Mouse (Mus musculus) liver, embryonic 14.5 days (tissue): ENCODE data around the gene Cox4i2. TPM values are rescaled to one million over a fixed set of nuclear protein-coding genes. Genes with fewer than 3 reads are reported as not detected.

Experiments used
- ATAC-seq: fragments of 200-750 bp; cut with Nextera tagmentation; 2 replicates; pipeline ENCODE4 v1.8.0; 2017; ENCODE audit warnings: moderate number of reproducible peaks, mild to moderate bottlenecking, moderate library complexity; ENCODE audit not compliant: insufficient read depth
- DNase-seq, 3 experiments: peaks; one replicate each; pipeline ENCODE4 v3.0.0-alpha.2; 2012 to 2013; ENCODE audit warnings: low read depth in 3 of 3, low spot score in 3 of 3
- H3K27ac ChIP-seq: fragments of 300-500 bp; sonication (generic); 2 replicates; pipeline ENCODE4 v1.5.1; 2014; ENCODE audit warnings: moderate library complexity, mild to moderate bottlenecking, control low read depth, inconsistent platforms
- H3K27me3 ChIP-seq: fragments of 300-500 bp; sonication (generic); 2 replicates; pipeline ENCODE4 v1.6.1; 2014; ENCODE audit warnings: mild to moderate bottlenecking, low read length, moderate library complexity; ENCODE audit not compliant: control insufficient read depth, insufficient read depth
- H3K36me3 ChIP-seq: fragments of 300-500 bp; sonication (generic); replicated peaks from 2 replicates; pipeline ENCODE4 v1.6.1; 2014; ENCODE audit warnings: low read depth; ENCODE audit not compliant: control insufficient read depth, insufficient read depth
- H3K4me1 ChIP-seq, 2 experiments: fragments of 200-500 bp in 1 of 2; fragments of 300-500 bp in 1 of 2; sonication (generic) in 1 of 2; replicated peaks; 2 replicates each; pipeline ENCODE4 v1.6.1; 2012 to 2014; ENCODE audit warnings: antibody characterized with exemption in 1 of 2, inconsistent platforms in 1 of 2, low read length in 1 of 2; ENCODE audit not compliant: control insufficient read depth in 2 of 2, insufficient read depth in 2 of 2
- H3K4me2 ChIP-seq: fragments of 300-500 bp; sonication (generic); 2 replicates; pipeline ENCODE4 v1.6.1; 2014; ENCODE audit warnings: low read depth, mild to moderate bottlenecking, control low read depth, moderate library complexity
- H3K4me3 ChIP-seq, 2 experiments: fragments of 200-500 bp in 1 of 2; fragments of 300-500 bp in 1 of 2; sonication (generic) in 1 of 2; 2 replicates each; pipeline ENCODE4 v1.5.1; 2012 to 2014; ENCODE audit warnings: low read depth in 2 of 2, low read length in 2 of 2, mild to moderate bottlenecking in 2 of 2, control low read depth in 1 of 2, inconsistent platforms in 1 of 2, moderate library complexity in 1 of 2; ENCODE audit not compliant: insufficient read depth in 1 of 2
- H3K9ac ChIP-seq: fragments of 300-500 bp; sonication (generic); replicated peaks from 2 replicates; pipeline ENCODE4 v1.6.1; 2014; ENCODE audit warnings: mild to moderate bottlenecking, control low read depth, moderate library complexity
- H3K9me3 ChIP-seq: fragments of 300-500 bp; sonication (generic); 2 replicates; pipeline ENCODE4 v1.6.1; 2016; ENCODE audit warnings: low read length, mixed read lengths; ENCODE audit not compliant: control insufficient read depth
- CTCF ChIP-seq: IDR thresholded peaks from 2 replicates; pipeline ENCODE4 v1.5.1; 2016; ENCODE audit warnings: antibody characterized with exemption, low read depth, control low read depth
- EP300 ChIP-seq: IDR thresholded peaks from 2 replicates; pipeline ENCODE4 v1.6.1; 2016; ENCODE audit warnings: antibody characterized with exemption, low read depth
- whole genome bisulfite sequencing: fragments of 180-500 bp; shearing (Covaris S2); extraction: QIAGEN DNeasy Blood & Tissue Kit; methylation state at CpG from one replicate; pipeline ENCODE4 v1.1.7; 2014; ENCODE audit not compliant: insufficient replicate concordance; 5-methylcytosine and 5-hydroxymethylcytosine counted together
- polyA plus RNA-seq, 2 experiments: library from polyadenylated mRNA; depleted of rRNA in 1 of 2; stranded (reverse) in 1 of 2; unstranded in 1 of 2; fragments of >200 nt; fragmentation: Nextera tagmentation in 1 of 2; extraction: Ambion mirVana in 1 of 2; gene quantifications; 2 replicates each; pipeline versions ENCODE4 v1.2.1 to v1.2.3; 2012 to 2014

Cox4i2 gene
- polyA plus RNA-seq, 2 experiments = 0.51 to 0.92 TPM

DNA sequence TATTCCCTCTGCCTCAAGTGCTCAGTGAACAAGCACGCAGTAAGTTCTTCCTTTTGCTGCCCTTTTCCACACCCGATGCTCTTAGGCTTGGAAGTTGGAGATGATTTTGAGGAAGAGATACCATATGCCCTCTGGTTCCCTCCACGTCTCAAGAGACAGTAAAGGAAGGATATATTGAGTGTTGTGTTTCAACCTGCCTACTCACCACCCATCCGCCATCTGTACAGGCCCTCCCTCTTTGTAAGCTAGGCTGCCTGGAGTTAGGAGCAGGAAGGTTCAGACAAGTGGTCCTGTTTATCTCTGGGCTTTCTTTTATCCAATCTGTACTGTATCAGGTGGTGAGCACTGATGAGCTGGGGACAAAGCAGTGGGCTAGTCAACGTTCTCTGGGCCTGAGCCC, 39.4 kb downstream of the Cox4i2 start:
- no peaks in the 10 kb centered on the region for H3K9me3 ChIP-seq
- 53% methylated on average over 5 of the region's 5 CpGs for WGBS
- ATAC-seq (no peak), DNase-seq (no peak)
- H3K27me3 ChIP-seq = no peaks in the 10 kb centered on the region
- peaks cover 52 to 68% of the 10 kb centered on the region in 2 experiments for H3K4me1 ChIP-seq
- H3K9ac ChIP-seq = no peak overlapping the region
- TF ChIP-seq CTCF (no peak), EP300 (no peak)
- no peak overlapping the region for H3K4me2 ChIP-seq
- peak overlapping the region; percentile 40 for H3K27ac ChIP-seq
- H3K36me3 ChIP-seq = peaks cover 10% of the 10 kb centered on the region
- H3K4me3 ChIP-seq = no peak overlapping the region

DNA sequence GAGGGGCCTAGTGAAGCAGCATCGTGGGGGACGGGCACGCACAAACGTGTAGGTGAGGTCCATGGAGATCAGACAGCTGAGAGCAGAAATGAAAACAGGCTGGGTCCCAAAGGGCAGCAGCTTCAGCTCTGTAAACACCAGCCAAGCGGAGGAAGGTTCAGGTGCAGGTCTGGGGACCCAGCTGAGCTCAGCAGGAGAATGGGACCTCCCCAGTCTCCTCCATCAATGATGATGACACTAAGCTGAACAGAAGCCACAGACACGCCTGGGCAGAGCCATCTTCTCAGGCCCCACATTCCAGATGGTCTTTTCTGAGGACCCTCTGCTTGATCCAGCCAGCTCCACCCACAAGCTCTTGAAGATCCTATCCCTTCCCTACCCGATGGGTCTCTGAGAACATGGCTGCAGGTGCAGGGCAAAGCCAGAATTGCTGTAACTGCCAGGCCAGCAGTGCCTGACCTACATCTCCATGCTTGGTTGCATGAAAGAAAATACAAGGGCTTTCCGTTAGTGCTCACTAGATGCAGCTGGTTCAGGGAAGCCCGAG, 40.4 kb downstream of the Cox4i2 start:
- no peak for ATAC-seq
- Histone ChIP-seq H3K9me3 (no peaks in the 10 kb centered on the region), H3K4me1 (peaks cover 46 to 58% of the 10 kb centered on the region in 2 experiments), H3K9ac (no peak overlapping the region), H3K4me3 (no peak overlapping the region), H3K4me2 (no peak overlapping the region), H3K36me3 (peaks cover 10% of the 10 kb centered on the region), H3K27me3 (no peaks in the 10 kb centered on the region), H3K27ac (no peak overlapping the region)
- DNase-seq = no peak
- WGBS = 71% methylated on average over 9 of the region's 9 CpGs
- no peak for TF ChIP-seq EP300
- TF ChIP-seq CTCF = no peak

DNA sequence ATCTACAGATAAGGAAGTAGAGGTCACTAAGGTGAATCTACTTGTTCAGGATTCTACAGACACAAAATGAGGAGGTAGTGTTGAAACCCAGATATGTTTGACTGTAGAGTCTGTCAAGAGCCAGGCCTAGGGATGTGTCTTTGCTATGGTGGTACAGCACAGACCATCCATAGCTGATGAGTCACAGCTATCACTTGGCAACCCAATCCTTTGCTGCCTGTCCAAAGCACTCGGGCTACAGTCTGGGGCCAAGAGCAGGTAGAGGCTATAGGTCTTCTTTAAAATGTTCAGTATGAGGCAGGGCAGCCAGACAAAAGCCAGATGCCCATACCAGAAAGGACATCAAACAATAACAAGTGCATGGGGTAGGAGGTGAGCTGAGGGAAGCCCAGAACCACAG, 43.6 kb downstream of the Cox4i2 start:
- no peaks in the 10 kb centered on the region for H3K27me3 ChIP-seq
- no peaks in the 10 kb centered on the region for H3K9me3 ChIP-seq
- no peak overlapping the region for H3K4me2 ChIP-seq
- DNase-seq = no peak
- no peaks in the 10 kb centered on the region for H3K36me3 ChIP-seq
- TF ChIP-seq CTCF (no peak), EP300 (no peak)
- H3K4me3 ChIP-seq = no peak overlapping the region
- no peak overlapping the region for H3K9ac ChIP-seq
- no peak for ATAC-seq
- 90% methylated on average over 1 of the region's 1 CpGs for WGBS
- H3K4me1 ChIP-seq = peaks cover 27 to 39% of the 10 kb centered on the region in 2 experiments
- no peak overlapping the region for H3K27ac ChIP-seq

DNA sequence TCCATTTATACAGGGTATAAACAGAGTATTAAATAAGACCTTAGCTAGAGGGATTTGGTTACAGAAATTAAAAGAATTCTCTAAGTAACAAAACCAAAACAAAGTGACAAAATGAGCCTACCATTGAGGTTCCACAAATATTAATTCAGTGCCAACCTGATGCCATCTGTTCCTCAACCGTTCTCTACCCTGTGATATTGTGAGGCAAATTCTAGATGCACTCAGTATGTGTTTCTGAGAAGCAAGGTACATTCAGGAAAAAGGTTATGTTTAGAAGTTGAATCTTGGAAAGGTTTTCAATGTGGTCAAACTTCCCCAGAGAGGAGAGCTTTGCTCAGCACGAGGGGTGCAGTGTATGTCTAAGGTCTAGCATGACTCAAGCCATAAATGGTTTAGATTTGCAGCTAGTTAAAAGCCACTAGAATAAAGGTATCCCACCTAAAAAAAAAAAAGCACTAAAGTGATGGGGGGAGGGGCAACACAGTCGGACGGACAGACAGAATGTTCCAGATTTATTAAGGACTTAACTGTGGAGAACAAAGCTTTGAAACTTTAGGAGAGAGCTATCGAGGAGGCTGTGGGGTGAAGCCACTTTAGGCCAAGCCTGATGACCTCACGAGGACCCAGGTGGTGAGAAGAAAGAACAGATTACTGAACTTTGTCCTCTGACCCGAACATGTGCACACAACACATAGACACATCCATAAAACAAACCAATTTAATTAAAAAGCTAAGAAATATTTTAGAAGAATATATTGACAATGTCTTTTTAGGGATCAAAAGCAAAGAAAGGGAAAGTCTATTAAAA, 46.2 kb downstream of the Cox4i2 start:
- peaks cover 35 to 41% of the 10 kb centered on the region in 2 experiments for H3K4me1 ChIP-seq
- H3K36me3 ChIP-seq = peaks cover 3% of the 10 kb centered on the region; the same call in 1 of the 2 replicates
- no peak for ATAC-seq
- no peak overlapping the region for H3K9ac ChIP-seq
- no peak overlapping the region for H3K4me2 ChIP-seq
- H3K27me3 ChIP-seq = no peaks in the 10 kb centered on the region
- TF ChIP-seq CTCF = no peak
- no peak for TF ChIP-seq EP300
- no peak for DNase-seq
- H3K27ac ChIP-seq = no peak overlapping the region
- no peaks in the 10 kb centered on the region for H3K9me3 ChIP-seq
- no peak overlapping the region for H3K4me3 ChIP-seq
- 63% methylated on average over 7 of the region's 7 CpGs for WGBS

DNA sequence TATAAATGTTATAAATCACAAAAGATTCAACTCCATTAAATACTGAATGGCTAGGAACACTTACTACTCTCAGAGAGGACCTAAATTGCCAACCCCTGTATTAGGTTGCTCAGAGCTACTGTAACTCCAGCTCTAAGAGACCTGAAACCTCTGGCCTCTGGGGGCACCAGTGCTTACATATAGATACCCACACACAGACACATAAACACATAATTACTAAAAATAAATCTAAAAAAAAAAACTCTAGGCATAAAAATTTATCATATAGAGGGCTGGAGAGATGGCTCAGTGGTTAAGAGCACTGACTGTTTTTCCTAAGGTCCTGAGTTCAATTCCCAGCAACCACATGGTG, 46.8 kb downstream of the Cox4i2 start:
- no peak overlapping the region for H3K9ac ChIP-seq
- peaks cover 3% of the 10 kb centered on the region; the same call in 1 of the 2 replicates for H3K36me3 ChIP-seq
- no peak for DNase-seq
- H3K4me2 ChIP-seq = no peak overlapping the region
- H3K27me3 ChIP-seq = no peaks in the 10 kb centered on the region
- H3K27ac ChIP-seq = no peak overlapping the region
- TF ChIP-seq CTCF (peak; percentile 10; the same call in 1 of the 2 replicates), EP300 (no peak)
- H3K4me1 ChIP-seq = peaks cover 41 to 45% of the 10 kb centered on the region in 2 experiments
- no peak for ATAC-seq
- H3K9me3 ChIP-seq = no peaks in the 10 kb centered on the region
- H3K4me3 ChIP-seq = no peak overlapping the region
